Mouse (Mus musculus) cerebellum, adult 2 months (tissue): ENCODE results near the gene Atrnl1. TPM values are rescaled to one million over a fixed set of nuclear protein-coding genes. Genes with fewer than 3 reads are reported as not detected.

Experiments used
- DNase-seq, 2 experiments: peaks; one replicate each; pipeline ENCODE4 v3.0.0; 2021
- H3K27ac ChIP-seq: fragments of 200-500 bp; 2 replicates; pipeline ENCODE4 v1.5.1; 2012; ENCODE audit warnings: low read length, control low read depth, inconsistent platforms; ENCODE audit not compliant: insufficient read depth
- H3K27me3 ChIP-seq: fragments of 200-500 bp; 2 replicates; pipeline ENCODE4 v1.6.1; 2012; ENCODE audit warnings: inconsistent platforms, mild to moderate bottlenecking, low read length, moderate library complexity; ENCODE audit not compliant: control insufficient read depth, insufficient read depth
- H3K4me1 ChIP-seq: fragments of 200-500 bp; 2 replicates; pipeline ENCODE4 v1.6.1; 2011; ENCODE audit warnings: low read length; ENCODE audit not compliant: control insufficient read depth, insufficient read depth
- H3K4me3 ChIP-seq: fragments of 200-500 bp; replicated peaks from 2 replicates; pipeline ENCODE3; 2011; ENCODE audit warnings: mild to moderate bottlenecking, low read depth, low read length, control low read depth; ENCODE audit not compliant: insufficient read depth
- CTCF ChIP-seq: fragments of 200-500 bp; IDR thresholded peaks from 2 replicates; pipeline ENCODE4 v1.5.1; 2011; ENCODE audit warnings: low read depth, mild to moderate bottlenecking, control low read depth, low read length, moderate library complexity, borderline replicate concordance; ENCODE audit not compliant: insufficient read depth
- POLR2A ChIP-seq: fragments of 200-500 bp; IDR thresholded peaks from 2 replicates; pipeline ENCODE4 v1.6.1; 2011; ENCODE audit warnings: low read length, control low read depth, borderline replicate concordance; ENCODE audit not compliant: insufficient read depth
- WGBS: fragments of 180-500 bp; shearing (Covaris S2); methylation state at CpG from one replicate; pipeline ENCODE4 v1.1.7; 2018; 5-methylcytosine and 5-hydroxymethylcytosine counted together
- polyA plus RNA-seq: library from polyadenylated mRNA; depleted of rRNA; stranded (reverse); fragments of >200 nt; gene quantifications from 2 replicates; pipeline ENCODE4 v1.2.3, GENCODE M21; 2012

Gene Atrnl1
- polyA plus RNA-seq, 1 experiment: 21.5 TPM

GRCm38 (mm10) chr19:58050986-58051385, 440.2 kb downstream of the Atrnl1 start:
- no peak overlapping the region for H3K27ac ChIP-seq
- no peak overlapping the region for H3K4me3 ChIP-seq
- no peak for TF ChIP-seq CTCF
- WGBS: 94% methylated on average over 8 of the region's 8 CpGs
- no peak for DNase-seq
- H3K27me3 ChIP-seq: no peaks in the 10 kb centered on the region
- no peaks in the 10 kb centered on the region for H3K4me1 ChIP-seq

GRCm38 (mm10) chr19:58051905-58052304, 441.1 kb downstream of the Atrnl1 start:
- DNase-seq: no peak
- Histone ChIP-seq H3K4me3 (no peak overlapping the region), H3K27ac (no peak overlapping the region), H3K27me3 (no peaks in the 10 kb centered on the region), H3K4me1 (no peaks in the 10 kb centered on the region)
- TF ChIP-seq CTCF (no peak), POLR2A (no peak)
- 96% methylated on average over 13 of the region's 13 CpGs for WGBS

- 67% methylated on average over 13 of the region's 13 CpGs for WGBS
- DNase-seq: no peak
Measured at GRCm38 (mm10) chr19:58052444-58053135, 441.8 kb downstream of the Atrnl1 start.

DNA sequence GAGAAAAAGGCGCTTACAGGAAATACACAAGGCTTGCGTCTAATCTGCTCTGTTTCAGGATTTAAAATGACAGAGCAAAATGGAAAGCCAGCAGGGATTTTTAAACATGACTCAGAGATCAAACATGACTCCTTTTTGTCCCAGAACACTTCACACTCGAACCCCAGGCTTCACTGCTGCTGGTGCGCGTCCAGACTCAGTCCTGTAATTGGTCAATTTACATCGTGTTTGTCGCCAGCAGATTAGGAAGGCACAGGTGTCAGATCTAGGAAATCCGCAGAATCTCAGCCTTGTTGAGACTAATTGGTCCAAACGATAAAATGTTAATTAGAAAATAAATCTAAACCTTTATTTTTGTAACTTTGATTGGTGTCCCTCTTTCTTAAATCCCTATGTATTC, 448.9 kb downstream of the Atrnl1 start:
- no peak for DNase-seq
- TF ChIP-seq POLR2A (no peak), CTCF (no peak)
- no peaks in the 10 kb centered on the region for H3K4me1 ChIP-seq
- H3K27ac ChIP-seq: no peak overlapping the region
- no peak overlapping the region for H3K4me3 ChIP-seq
- 58% methylated on average over 9 of the region's 9 CpGs for WGBS
- no peaks in the 10 kb centered on the region; the same call in 1 of the 2 replicates for H3K27me3 ChIP-seq

More at GRCm38 (mm10) chr19:58052444-58053135, 441.8 kb downstream of the Atrnl1 start:
- H3K27me3 ChIP-seq: no peaks in the 10 kb centered on the region
- H3K27ac ChIP-seq: no peak overlapping the region
- no peak overlapping the region for H3K4me3 ChIP-seq
- TF ChIP-seq CTCF: no peak
- TF ChIP-seq POLR2A: no peak
- H3K4me1 ChIP-seq: no peaks in the 10 kb centered on the region

- TF ChIP-seq POLR2A: no peak
- TF ChIP-seq CTCF: no peak
- H3K4me1 ChIP-seq: no peaks in the 10 kb centered on the region
- H3K27ac ChIP-seq: no peak overlapping the region
- no peak overlapping the region for H3K4me3 ChIP-seq
- H3K27me3 ChIP-seq: no peaks in the 10 kb centered on the region; the same call in 1 of the 2 replicates
- DNase-seq: no peak
- WGBS: 28% methylated on average over 12 of the region's 12 CpGs
Measured at GRCm38 (mm10) chr19:58060199-58060853, 449.5 kb downstream of the Atrnl1 start.

GRCm38 (mm10) chr19:58060854-58061358, 450.1 kb downstream of the Atrnl1 start:
- TF ChIP-seq POLR2A (no peak), CTCF (no peak)
- Histone ChIP-seq H3K4me1 (no peaks in the 10 kb centered on the region), H3K27me3 (no peaks in the 10 kb centered on the region; the same call in 1 of the 2 replicates), H3K27ac (no peak overlapping the region), H3K4me3 (no peak overlapping the region)
- 25% methylated on average over 15 of the region's 15 CpGs for WGBS
- DNase-seq: no peak

- H3K4me1 ChIP-seq: no peaks in the 10 kb centered on the region
- TF ChIP-seq POLR2A (no peak), CTCF (no peak)
- H3K27me3 ChIP-seq: no peaks in the 10 kb centered on the region; the same call in 1 of the 2 replicates
- no peak overlapping the region for H3K27ac ChIP-seq
- 94% methylated on average over 8 of the region's 8 CpGs for WGBS
- DNase-seq: no peak
- H3K4me3 ChIP-seq: no peak overlapping the region
Measured at GRCm38 (mm10) chr19:58061933-58062332, 451.1 kb downstream of the Atrnl1 start.

- no peak for TF ChIP-seq CTCF
- H3K4me1 ChIP-seq: no peaks in the 10 kb centered on the region
- H3K4me3 ChIP-seq: no peak overlapping the region
- DNase-seq: no peak
- WGBS: 65% methylated on average over 6 of the region's 6 CpGs
- no peak overlapping the region for H3K27ac ChIP-seq
- H3K27me3 ChIP-seq: no peaks in the 10 kb centered on the region; the same call in 1 of the 2 replicates
Measured at GRCm38 (mm10) chr19:58063541-58063940, 452.7 kb downstream of the Atrnl1 start.
